Comparison of ENCODE assay signal across 10 mouse cellular contexts in genomic region chr6:30628152-30628551, GRCm38 (mm10). TPM values are rescaled to one million over a fixed set of nuclear protein-coding genes. Genes with fewer than 3 reads are reported as not detected.
A peak's percentile ranks its signal among the peaks of the same experiment; 100 is the strongest.
DNase-seq lines count a peak whose midpoint lies in the region; ATAC-seq and TF ChIP-seq lines count a peak whose summit lies in the region.
"Had no signal": no experiment of that assay in that cellular context is flagged by ENCODE, and none has a peak within 500 bp of the region (broad histone marks: within the 10 kb centered on the region; RNA-seq: fewer than 3 reads in every experiment).

No protein-coding gene starts in this region.

- H3K9me3 ChIP-seq in intestine, embryonic 15.5 days = no peaks in the 10 kb centered on the region
- H3K9me3 ChIP-seq in intestine, postnatal 0 days (ENCODE audit: control insufficient read depth) = no peaks in the 10 kb centered on the region
- no peaks in the 10 kb centered on the region for H3K9me3 ChIP-seq in hindbrain, embryonic 16.5 days (ENCODE audit: control insufficient read depth, low read length)
- no peaks in the 10 kb centered on the region for H3K9me3 ChIP-seq in neural tube, embryonic 12.5 days
- H3K9me3 ChIP-seq: heart, embryonic 15.5 days; liver, embryonic 12.5 days had no signal

- no peaks in the 10 kb centered on the region for H3K36me3 ChIP-seq in intestine, embryonic 15.5 days
- no peaks in the 10 kb centered on the region for H3K36me3 ChIP-seq in intestine, postnatal 0 days (ENCODE audit: control insufficient read depth, insufficient read depth)
- no peaks in the 10 kb centered on the region for H3K36me3 ChIP-seq in hindbrain, embryonic 16.5 days (ENCODE audit: control insufficient read depth, insufficient read depth, low read length)
- no peaks in the 10 kb centered on the region for H3K36me3 ChIP-seq in neural tube, embryonic 12.5 days
- H3K36me3 ChIP-seq: heart, embryonic 15.5 days; liver, embryonic 12.5 days had no signal

- H3K9ac ChIP-seq in intestine, embryonic 15.5 days = no peak overlapping the region
- no peak overlapping the region for H3K9ac ChIP-seq in intestine, postnatal 0 days (ENCODE audit: low read depth, low read length)
- H3K9ac ChIP-seq in hindbrain, embryonic 16.5 days (ENCODE audit: low read depth, low read length) = no peak overlapping the region
- no peak overlapping the region for H3K9ac ChIP-seq in neural tube, embryonic 12.5 days
- H3K9ac ChIP-seq: heart, embryonic 15.5 days; liver, embryonic 12.5 days had no signal

- no peak overlapping the region for H3K4me3 ChIP-seq in intestine, embryonic 15.5 days (replicated peaks)
- no peak overlapping the region for H3K4me3 ChIP-seq in intestine, postnatal 0 days (ENCODE audit: low read depth, low read length)
- no peak overlapping the region for H3K4me3 ChIP-seq in hindbrain, embryonic 16.5 days (ENCODE audit: low read length)
- no peak overlapping the region for H3K4me3 ChIP-seq in neural tube, embryonic 12.5 days
- H3K4me3 ChIP-seq: heart, embryonic 15.5 days; liver, embryonic 12.5 days had no signal

- 0 out of 2 replicates have a peak, but pooled peaks cover 7% of the 10 kb centered on the region for H3K4me1 ChIP-seq in intestine, embryonic 15.5 days (replicated peaks)
- no peaks in the 10 kb centered on the region for H3K4me1 ChIP-seq in intestine, postnatal 0 days (replicated peaks; ENCODE audit: control insufficient read depth, insufficient read depth, low read length)
- H3K4me1 ChIP-seq in hindbrain, embryonic 16.5 days (ENCODE audit: control insufficient read depth, insufficient read depth, low read depth, low read length) = peaks cover 5% of the 10 kb centered on the region
- peaks cover 6% of the 10 kb centered on the region for H3K4me1 ChIP-seq in neural tube, embryonic 12.5 days
- H3K4me1 ChIP-seq: liver, embryonic 12.5 days had no signal

- no peak overlapping the region for H3K4me2 ChIP-seq in intestine, embryonic 15.5 days (replicated peaks)
- H3K4me2 ChIP-seq in intestine, postnatal 0 days (replicated peaks; ENCODE audit: low read depth) = no peak overlapping the region
- H3K4me2 ChIP-seq in hindbrain, embryonic 16.5 days (ENCODE audit: low read length) = no peak overlapping the region
- H3K4me2 ChIP-seq in neural tube, embryonic 12.5 days (replicated peaks) = no peak overlapping the region
- H3K4me2 ChIP-seq: heart, embryonic 15.5 days; liver, embryonic 12.5 days had no signal

- no peak for TF ChIP-seq CTCF in intestine, postnatal 0 days (IDR thresholded peaks at IDR 0.05; ENCODE audit: low read depth)

- no peak overlapping the region for H3K27ac ChIP-seq in intestine, embryonic 15.5 days
- H3K27ac ChIP-seq in intestine, postnatal 0 days (ENCODE audit: low read depth, low read length) = no peak overlapping the region
- peak overlapping the region; percentile 69 for H3K27ac ChIP-seq in hindbrain, embryonic 16.5 days (ENCODE audit: low read depth, low read length)
- H3K27ac ChIP-seq in neural tube, embryonic 12.5 days = no peak overlapping the region
- H3K27ac ChIP-seq: heart, embryonic 15.5 days; liver, embryonic 12.5 days had no signal

- H3K27me3 ChIP-seq in intestine, embryonic 15.5 days (replicated peaks) = no peaks in the 10 kb centered on the region
- H3K27me3 ChIP-seq in intestine, postnatal 0 days (replicated peaks; ENCODE audit: control insufficient read depth, insufficient read depth, low read length) = no peaks in the 10 kb centered on the region
- no peaks in the 10 kb centered on the region for H3K27me3 ChIP-seq in hindbrain, embryonic 16.5 days (replicated peaks; ENCODE audit: control insufficient read depth, insufficient read depth, low read length)
- no peaks in the 10 kb centered on the region for H3K27me3 ChIP-seq in neural tube, embryonic 12.5 days (replicated peaks)
- H3K27me3 ChIP-seq: heart, embryonic 15.5 days had no signal

- 29% methylated on average over 6 of the region's 6 CpGs for WGBS in intestine, embryonic 15.5 days
- WGBS in intestine, postnatal 0 days = 48% methylated on average over 6 of the region's 6 CpGs
- WGBS in hindbrain, embryonic 16.5 days = 30% methylated on average over 6 of the region's 6 CpGs
- 36% methylated on average over 6 of the region's 6 CpGs for WGBS in neural tube, embryonic 12.5 days

- peak; percentile 25; the same call in 1 of the 2 replicates for ATAC-seq in intestine, embryonic 15.5 days
- no peak for ATAC-seq in intestine, postnatal 0 days
- peak; percentile 85 for ATAC-seq in hindbrain, embryonic 16.5 days
- peak; percentile 75 for ATAC-seq in neural tube, embryonic 12.5 days (ENCODE audit: low FRiP score, low read depth)
- ATAC-seq: liver, embryonic 12.5 days had no signal

- DNase-seq in cerebellum, postnatal 14 days = peak; percentile 59 to 65
- no peak for DNase-seq in natural killer cell, adult 2 months (ENCODE audit: low spot score in 2 of 2)
- DNase-seq in urinary bladder, postnatal 4 days (ENCODE audit: low spot score in 2 of 2) = no peak
- no peak for DNase-seq in frontal cortex, postnatal 25 days (ENCODE audit: low spot score in 2 of 2)

RNA-seq across cellular contexts. Expression of gene Cpa1, which starts 10.9 kb away (rescaled TPM):
- polyA plus RNA-seq in intestine, embryonic 15.5 days (2015; fragmentation: Nextera tagmentation; extraction: Ambion mirVana) = 266 and 631 TPM in 2 replicates
- 3.5 and 4.1 TPM in 2 replicates for polyA plus RNA-seq in intestine, postnatal 0 days (2015; fragmentation: Nextera tagmentation; extraction: Ambion mirVana)
- polyA plus RNA-seq in hindbrain, embryonic 16.5 days (2015; fragmentation: Nextera tagmentation; extraction: Ambion mirVana) = 0.85 and 0.90 TPM in 2 replicates
- polyA plus RNA-seq in neural tube, embryonic 12.5 days (2016; fragmentation: Nextera tagmentation; extraction: Ambion mirVana) = 0.18 and 0.37 TPM in 2 replicates

RNA-seq across cellular contexts. Expression of gene Cpa5, which starts 17.3 kb away (rescaled TPM):
- 0.25 TPM in 2 replicates for polyA plus RNA-seq in intestine, embryonic 15.5 days (2015; fragmentation: Nextera tagmentation; extraction: Ambion mirVana)
- polyA plus RNA-seq in intestine, postnatal 0 days (2015; fragmentation: Nextera tagmentation; extraction: Ambion mirVana) = not detected in 2 replicates
- 0.09 and 0.12 TPM in 2 replicates for polyA plus RNA-seq in hindbrain, embryonic 16.5 days (2015; fragmentation: Nextera tagmentation; extraction: Ambion mirVana)
- not detected in 2 replicates for polyA plus RNA-seq in neural tube, embryonic 12.5 days (2016; fragmentation: Nextera tagmentation; extraction: Ambion mirVana)
- polyA plus RNA-seq: liver, embryonic 12.5 days had no signal

RNA-seq across cellular contexts. Expression of gene Cpa4, which starts 60.0 kb away (rescaled TPM):
- 0.59 and 0.77 TPM in 2 replicates for polyA plus RNA-seq in intestine, embryonic 15.5 days (2015; fragmentation: Nextera tagmentation; extraction: Ambion mirVana)
- polyA plus RNA-seq in intestine, postnatal 0 days (2015; fragmentation: Nextera tagmentation; extraction: Ambion mirVana) = 0.04 and 0.07 TPM in 2 replicates
- 0.84 and 0.85 TPM in 2 replicates for polyA plus RNA-seq in hindbrain, embryonic 16.5 days (2015; fragmentation: Nextera tagmentation; extraction: Ambion mirVana)
- polyA plus RNA-seq in neural tube, embryonic 12.5 days (2016; fragmentation: Nextera tagmentation; extraction: Ambion mirVana) = 1.2 and 1.9 TPM in 2 replicates

Comparison
In these comparisons a context has a peak if more than half of its experiments do, and no peak if none do; other contexts are left out.
1. RNA of gene Cpa1, which starts 10.9 kb away (polyA plus RNA-seq): 266 to 631 TPM in intestine, embryonic 15.5 days; 3.5 to 4.1 TPM in intestine, postnatal 0 days, 0.85 to 0.90 TPM in hindbrain, embryonic 16.5 days and 0.18 to 0.37 TPM in neural tube, embryonic 12.5 days; every median in the first group is over 10 times any median in the second.
2. DNase-seq: peak in cerebellum, postnatal 14 days (2 of 2); none in natural killer cell, adult 2 months (0 of 2), urinary bladder, postnatal 4 days (0 of 2) and frontal cortex, postnatal 25 days (0 of 2).